Mouse (Mus musculus): Measurements from ENCODE around the gene Fcgr1.

GRCm38 (mm10) chr3:96332631-96333395 is 39.0 kb upstream of the Fcgr1 start:
- no peak for TF ChIP-seq POLR2A (IDR thresholded peaks at IDR 0.05; ENCODE audit: insufficient read depth, low read depth, low read length)
- no peak for TF ChIP-seq CTCF (IDR thresholded peaks at IDR 0.05; ENCODE audit: insufficient read depth, low read depth, low read length)

Measured in olfactory bulb, adult 2 months (tissue).